Mouse (Mus musculus) T-helper 1 cell (primary cell): ENCODE measurements around the gene Zfp64.

Source experiments
- in situ Hi-C: fragments of 300-600 bp; cut with MboI, MseI; formaldehyde crosslinking; loops from one replicate; pipeline ENCODE4 v1.15.1; 2025; ENCODE audit warnings: high pct_unique_total_duplicates

Gene Zfp64

GRCm38 (mm10) chr2:168897906-168898305 is 57.5 kb downstream of the Zfp64 start:
- in situ Hi-C loops: no loop called here

- in situ Hi-C loops: no loop called here
Measured at GRCm38 (mm10) chr2:168895531-168895930, 59.9 kb downstream of the Zfp64 start.

- in situ Hi-C loops: no loop called here
Measured at GRCm38 (mm10) chr2:168894738-168895137, 60.6 kb downstream of the Zfp64 start.

GRCm38 (mm10) chr2:168892057-168892456 is 63.3 kb downstream of the Zfp64 start:
- in situ Hi-C loops: no loop called here

- in situ Hi-C loops: no loop called here
Measured at GRCm38 (mm10) chr2:168884641-168885040, 70.7 kb downstream of the Zfp64 start.

- in situ Hi-C loops: no loop called here
Measured at GRCm38 (mm10) chr2:168882997-168883396, 72.4 kb downstream of the Zfp64 start.

GRCm38 (mm10) chr2:168881927-168882326 is 73.5 kb downstream of the Zfp64 start:
- in situ Hi-C loops: no loop called here

GRCm38 (mm10) chr2:168879573-168879972 is 75.8 kb downstream of the Zfp64 start:
- in situ Hi-C loops: no loop called here

GRCm38 (mm10) chr2:168878708-168879107 is 76.7 kb downstream of the Zfp64 start:
- in situ Hi-C loops: no loop called here

- in situ Hi-C loops: no loop called here
Measured at GRCm38 (mm10) chr2:168878158-168878557, 77.2 kb downstream of the Zfp64 start.

- in situ Hi-C loops: no loop called here
Measured at GRCm38 (mm10) chr2:168876631-168877030, 78.8 kb downstream of the Zfp64 start.

- in situ Hi-C loops: no loop called here
Measured at GRCm38 (mm10) chr2:168874498-168874897, 80.9 kb downstream of the Zfp64 start.

- in situ Hi-C loops: no loop called here
Measured at GRCm38 (mm10) chr2:168871767-168872511, 83.4 kb downstream of the Zfp64 start.

GRCm38 (mm10) chr2:168870480-168870879 is 84.9 kb downstream of the Zfp64 start:
- in situ Hi-C loops: no loop called here

- in situ Hi-C loops: loop anchor here (10.0 kb wide), 1 partner anchor 412 kb away; no protein-coding TSS in a partner anchor
Measured at GRCm38 (mm10) chr2:168866942-168867341, 88.4 kb downstream of the Zfp64 start.

- in situ Hi-C loops: loop anchor here (10.0 kb wide), 1 partner anchor 412 kb away; no protein-coding TSS in a partner anchor
Measured at GRCm38 (mm10) chr2:168866436-168866835, 89.0 kb downstream of the Zfp64 start.

GRCm38 (mm10) chr2:168864905-168865304 is 90.5 kb downstream of the Zfp64 start:
- in situ Hi-C loops: loop anchor here (10.0 kb wide), 1 partner anchor 410 kb away; no protein-coding TSS in a partner anchor

- in situ Hi-C loops: loop anchor here (10.0 kb wide), 1 partner anchor 408 kb away; no protein-coding TSS in a partner anchor
Measured at GRCm38 (mm10) chr2:168862694-168863093, 92.7 kb downstream of the Zfp64 start.

GRCm38 (mm10) chr2:168860922-168861740 is 94.3 kb downstream of the Zfp64 start:
- in situ Hi-C loops: loop anchor here (10.0 kb wide), 1 partner anchor 406 kb away; no protein-coding TSS in a partner anchor

GRCm38 (mm10) chr2:168860032-168860691 is 95.2 kb downstream of the Zfp64 start:
- in situ Hi-C loops: loop anchor here (10.0 kb wide), 1 partner anchor 405 kb away; no protein-coding TSS in a partner anchor

GRCm38 (mm10) chr2:168856638-168857037 is 98.7 kb downstream of the Zfp64 start:
- in situ Hi-C loops: no loop called here

- in situ Hi-C loops: no loop called here
Measured at GRCm38 (mm10) chr2:168854777-168855176, 100.6 kb downstream of the Zfp64 start.
